Mouse (Mus musculus) limb, embryonic 15.5 days (tissue): ENCODE results near the gene Sfmbt2. TPM values are rescaled to one million over a fixed set of nuclear protein-coding genes. Genes with fewer than 3 reads are reported as not detected.

Experiments used
- ATAC-seq: fragments of 200-750 bp; cut with Nextera tagmentation; 2 replicates; pipeline ENCODE4 v1.8.0; 2017; ENCODE audit warnings: low read depth, moderate TSS enrichment; ENCODE audit not compliant: insufficient number of reproducible peaks, low FRiP score, low TSS enrichment
- H3K27ac ChIP-seq: fragments of 300-500 bp; sonication (generic); 2 replicates; pipeline ENCODE4 v1.5.1; 2015; ENCODE audit warnings: moderate library complexity, mild to moderate bottlenecking, inconsistent platforms
- H3K27me3 ChIP-seq: fragments of 300-500 bp; sonication (generic); 2 replicates; pipeline ENCODE4 v1.6.1; 2015; ENCODE audit warnings: inconsistent platforms
- H3K36me3 ChIP-seq: fragments of 300-500 bp; sonication (generic); 2 replicates; pipeline ENCODE4 v1.6.1; 2015; ENCODE audit warnings: inconsistent platforms
- H3K4me1 ChIP-seq: fragments of 300-500 bp; sonication (generic); 2 replicates; pipeline ENCODE4 v1.6.1; 2015; ENCODE audit warnings: inconsistent platforms
- H3K4me2 ChIP-seq: fragments of 300-500 bp; sonication (generic); 2 replicates; pipeline ENCODE4 v1.6.1; 2015; ENCODE audit warnings: mild to moderate bottlenecking, inconsistent platforms
- H3K4me3 ChIP-seq: fragments of 300-500 bp; sonication (generic); 2 replicates; pipeline ENCODE4 v1.5.1; 2015; ENCODE audit warnings: mild to moderate bottlenecking, inconsistent platforms
- H3K9ac ChIP-seq: fragments of 300-500 bp; sonication (generic); 2 replicates; pipeline ENCODE4 v1.6.1; 2015; ENCODE audit warnings: inconsistent platforms
- H3K9me3 ChIP-seq: fragments of 300-500 bp; sonication (generic); 2 replicates; pipeline ENCODE4 v1.6.1; 2016; ENCODE audit warnings: inconsistent platforms
- WGBS: fragments of 180-500 bp; shearing (Covaris S2); methylation state at CpG from one replicate; pipeline ENCODE4 v1.1.7; 2015; 5-methylcytosine and 5-hydroxymethylcytosine counted together
- polyA plus RNA-seq: library from polyadenylated mRNA; unstranded; fragments of >200 nt; fragmentation: Nextera tagmentation; extraction: Ambion mirVana; gene quantifications from 2 replicates; pipeline ENCODE4 v1.2.1, GENCODE M21; 2015

Sfmbt2 gene
- polyA plus RNA-seq, 1 experiment from 2014 or later: 2.3 TPM

DNA sequence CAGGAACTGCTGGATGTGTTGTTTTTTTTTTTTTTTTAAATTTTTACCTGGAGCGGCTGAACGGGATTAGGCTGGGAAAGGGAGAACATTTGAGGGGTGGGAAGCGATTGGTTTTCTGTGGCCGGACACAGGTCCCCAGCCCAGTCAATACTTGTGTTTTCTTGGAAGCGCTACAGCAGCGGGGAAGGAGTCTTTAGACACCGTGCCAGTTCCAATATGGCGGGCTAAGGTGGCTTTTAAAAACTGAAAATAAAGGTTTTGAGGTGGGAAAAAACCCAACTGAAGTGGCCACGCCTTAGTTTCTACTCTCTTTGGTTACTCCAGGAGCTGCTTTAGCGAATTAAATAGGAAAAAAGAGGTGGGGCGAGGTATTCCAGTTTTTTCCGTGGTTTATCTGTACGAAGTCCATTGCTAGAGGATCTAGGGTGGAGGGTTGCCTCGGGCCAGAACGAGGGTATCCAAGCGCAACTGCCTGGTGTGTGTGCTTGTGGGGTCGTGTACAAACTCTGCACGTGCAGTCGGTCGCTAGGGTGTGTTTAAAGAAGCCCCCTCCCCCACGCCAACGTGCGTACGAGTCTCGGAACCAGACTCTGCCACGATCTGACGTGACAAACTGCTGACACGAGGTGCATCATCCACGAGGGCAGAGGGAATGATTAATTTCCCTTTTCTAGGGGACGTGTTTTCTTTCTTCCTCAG, 3.3 kb downstream of the Sfmbt2 start:
- 0 out of 2 replicates have a peak overlapping the region, but pooled peaks have one; percentile 23 for H3K9ac ChIP-seq
- peaks cover 35% of the 10 kb centered on the region for H3K4me1 ChIP-seq
- H3K4me3 ChIP-seq: peak overlapping the region; percentile 61
- no peaks in the 10 kb centered on the region for H3K9me3 ChIP-seq
- no peak for ATAC-seq
- no peak overlapping the region for H3K27ac ChIP-seq
- no peaks in the 10 kb centered on the region for H3K36me3 ChIP-seq
- under 1% methylated on average over 30 of the region's 30 CpGs for WGBS
- H3K4me2 ChIP-seq: peak overlapping the region; percentile 94
- H3K27me3 ChIP-seq: peaks cover 54% of the 10 kb centered on the region

DNA sequence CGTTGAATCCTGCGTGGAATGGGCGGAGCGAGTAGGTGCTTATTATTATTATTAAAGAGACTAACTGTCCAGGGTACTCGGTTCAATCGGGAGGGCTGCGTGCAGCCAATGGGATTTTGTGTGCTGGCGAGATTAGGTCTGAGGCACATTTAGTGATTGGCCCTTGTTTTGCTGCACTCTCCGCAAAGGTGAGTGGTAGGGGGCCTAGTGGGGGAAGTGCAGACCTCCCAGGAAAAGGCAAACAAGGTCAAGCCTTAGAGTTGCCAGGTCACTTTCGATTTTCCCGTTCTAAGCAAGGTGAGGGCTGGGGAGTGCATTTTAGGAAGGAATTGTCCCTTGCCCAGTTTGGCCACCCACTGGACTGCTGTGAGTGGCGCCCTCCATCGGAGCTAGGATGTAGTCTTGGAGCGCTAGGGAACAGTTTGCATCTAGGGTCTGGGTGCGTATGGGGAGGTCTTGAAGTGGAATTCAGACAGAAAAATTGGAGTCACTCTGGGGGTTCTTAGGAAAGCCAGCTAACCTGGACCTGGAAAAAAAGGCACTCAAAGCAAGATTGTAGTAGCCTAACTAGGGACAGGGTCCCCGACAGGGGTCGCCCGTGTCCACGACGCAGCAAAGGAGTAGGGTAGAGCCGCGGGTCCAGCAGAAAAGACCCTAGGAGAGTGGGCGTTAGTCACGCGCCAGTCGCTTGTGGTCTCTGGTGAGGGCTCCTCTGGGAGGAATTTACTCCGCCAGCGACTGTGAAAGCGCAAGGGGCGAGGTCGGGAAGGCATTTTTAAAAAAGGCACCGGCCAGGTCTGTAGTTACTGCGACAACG, 4.1 kb downstream of the Sfmbt2 start:
- H3K36me3 ChIP-seq: no peaks in the 10 kb centered on the region
- no peak overlapping the region for H3K27ac ChIP-seq
- no peaks in the 10 kb centered on the region for H3K9me3 ChIP-seq
- H3K4me3 ChIP-seq: peak overlapping the region; percentile 61
- H3K9ac ChIP-seq: 0 out of 2 replicates have a peak overlapping the region, but pooled peaks have one; percentile 26
- 0 out of 2 replicates have a peak, but pooled peaks have one; percentile 17 for ATAC-seq
- H3K27me3 ChIP-seq: peaks cover 52% of the 10 kb centered on the region
- peak overlapping the region; percentile 94 for H3K4me2 ChIP-seq
- H3K4me1 ChIP-seq: peaks cover 35% of the 10 kb centered on the region
- under 1% methylated on average over 34 of the region's 34 CpGs for WGBS

DNA sequence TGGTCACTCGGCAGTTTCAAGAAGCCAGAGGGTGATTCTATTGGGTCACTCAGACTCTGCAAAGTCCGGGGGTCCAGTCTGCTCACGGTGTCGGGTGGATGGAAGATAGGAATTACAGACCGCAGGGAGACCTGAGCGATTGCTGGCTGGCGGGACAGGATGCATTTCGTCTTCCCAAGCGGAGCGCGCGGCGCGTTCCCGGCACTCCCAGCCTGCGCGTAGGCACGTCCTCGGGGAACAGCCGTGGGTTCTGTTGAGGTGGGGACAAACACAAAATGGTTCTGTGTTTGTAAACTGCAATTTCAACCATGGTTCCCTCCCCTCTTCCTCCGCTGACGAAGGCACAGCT, 4.7 kb downstream of the Sfmbt2 start:
- peaks cover 46% of the 10 kb centered on the region for H3K27me3 ChIP-seq
- H3K4me3 ChIP-seq: peak overlapping the region; percentile 61
- H3K4me2 ChIP-seq: peak overlapping the region; percentile 94
- 0 out of 2 replicates have a peak overlapping the region, but pooled peaks have one; percentile 26 for H3K9ac ChIP-seq
- under 1% methylated on average over 22 of the region's 22 CpGs for WGBS
- no peaks in the 10 kb centered on the region for H3K36me3 ChIP-seq
- no peak overlapping the region for H3K27ac ChIP-seq
- H3K9me3 ChIP-seq: no peaks in the 10 kb centered on the region
- H3K4me1 ChIP-seq: peaks cover 35% of the 10 kb centered on the region
- ATAC-seq: no peak

DNA sequence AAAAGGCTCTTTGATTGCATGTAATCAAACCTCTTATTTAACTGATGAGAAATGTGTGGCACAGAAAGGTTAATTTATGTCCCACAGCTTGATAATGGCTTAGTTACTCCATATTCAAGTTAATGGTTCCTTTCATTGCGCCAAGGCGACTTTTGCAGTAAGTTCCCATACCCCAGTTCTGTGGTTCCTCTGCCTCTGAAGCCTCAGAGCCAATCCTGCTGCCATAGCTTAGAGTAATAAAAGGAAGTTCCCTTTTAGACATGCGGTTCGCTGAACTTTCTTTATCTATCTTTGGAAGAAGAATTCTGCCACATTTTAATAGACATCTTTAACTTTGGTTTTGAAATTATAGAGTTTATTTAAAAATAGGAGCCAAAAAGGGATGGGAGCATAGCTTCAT, 19.7 kb downstream of the Sfmbt2 start:
- WGBS: 74% methylated on average over 4 of the region's 4 CpGs
- no peak overlapping the region for H3K9ac ChIP-seq
- no peaks in the 10 kb centered on the region for H3K36me3 ChIP-seq
- H3K4me1 ChIP-seq: no peaks in the 10 kb centered on the region
- no peak overlapping the region for H3K27ac ChIP-seq
- H3K4me3 ChIP-seq: no peak overlapping the region
- no peaks in the 10 kb centered on the region for H3K9me3 ChIP-seq
- no peaks in the 10 kb centered on the region for H3K27me3 ChIP-seq
- H3K4me2 ChIP-seq: no peak overlapping the region
- ATAC-seq: no peak

DNA sequence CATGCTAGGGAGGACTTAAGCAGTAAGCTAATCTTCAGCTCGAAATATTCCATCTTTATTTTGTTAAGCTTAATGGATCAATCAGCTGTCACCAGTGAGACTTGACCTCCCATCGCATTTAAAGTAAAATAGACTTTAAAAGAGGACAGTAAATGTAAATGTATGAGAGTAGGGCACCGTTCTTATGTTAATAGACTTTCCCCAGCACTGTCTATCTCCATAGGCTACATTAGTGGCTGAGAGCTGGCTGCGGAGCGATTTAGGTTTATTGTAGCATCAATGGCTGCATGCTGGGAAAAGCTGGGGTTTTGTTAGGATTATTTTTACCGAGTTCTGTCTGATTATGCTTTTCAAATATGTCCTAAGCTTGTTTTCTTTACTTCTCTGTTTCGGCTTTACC, 20.5 kb downstream of the Sfmbt2 start:
- Histone ChIP-seq H3K4me1 (no peaks in the 10 kb centered on the region), H3K4me2 (no peak overlapping the region), H3K27ac (no peak overlapping the region), H3K4me3 (no peak overlapping the region), H3K9ac (no peak overlapping the region), H3K9me3 (no peaks in the 10 kb centered on the region), H3K27me3 (no peaks in the 10 kb centered on the region), H3K36me3 (no peaks in the 10 kb centered on the region)
- no peak for ATAC-seq
- WGBS: 37% methylated on average over 7 of the region's 7 CpGs

DNA sequence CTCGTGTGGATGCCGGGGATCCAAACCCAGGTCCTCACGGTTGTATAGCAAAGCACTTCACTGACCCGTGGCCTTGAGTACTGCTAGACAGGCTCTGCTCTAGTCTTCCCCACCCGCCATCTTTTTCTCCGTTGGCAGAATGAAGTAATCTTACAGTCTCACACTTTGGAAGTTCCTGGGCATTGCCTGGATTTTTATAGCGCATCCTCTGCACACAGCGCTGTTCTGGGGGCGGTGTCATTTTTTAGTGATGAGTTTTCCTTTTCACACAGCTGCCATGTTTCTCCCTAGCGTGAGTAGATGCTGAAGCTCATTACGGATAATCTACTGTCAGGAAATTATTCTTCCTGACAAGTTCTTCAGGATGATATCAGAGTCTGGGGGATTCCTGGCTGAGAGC, 24.8 kb downstream of the Sfmbt2 start:
- H3K4me2 ChIP-seq: no peak overlapping the region
- H3K27ac ChIP-seq: no peak overlapping the region
- WGBS: 88% methylated on average over 11 of the region's 11 CpGs

DNA sequence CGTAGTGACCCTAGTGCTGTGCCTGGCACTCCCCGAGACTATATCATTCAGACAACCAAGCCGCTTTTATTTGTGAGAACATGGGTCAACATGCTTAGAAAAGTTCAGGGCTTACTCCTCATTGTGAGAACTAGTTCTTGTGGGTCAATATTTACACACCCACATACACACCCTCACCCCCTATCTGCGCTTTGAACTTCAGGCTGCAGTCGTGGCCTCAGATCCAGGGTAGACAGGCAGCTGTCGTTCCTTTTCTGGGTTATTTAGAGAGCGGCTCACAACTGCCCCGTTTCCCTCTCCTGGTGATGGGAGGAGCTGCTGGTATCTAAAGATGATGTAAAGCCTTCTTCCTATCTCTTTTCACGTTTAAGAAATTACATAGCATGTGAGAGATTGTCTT, 27.5 kb downstream of the Sfmbt2 start:
- Histone ChIP-seq H3K4me2 (no peak overlapping the region), H3K4me1 (no peaks in the 10 kb centered on the region), H3K27me3 (no peaks in the 10 kb centered on the region), H3K36me3 (no peaks in the 10 kb centered on the region), H3K4me3 (no peak overlapping the region), H3K9ac (no peak overlapping the region), H3K27ac (no peak overlapping the region), H3K9me3 (no peaks in the 10 kb centered on the region)
- ATAC-seq: no peak
- WGBS: 65% methylated on average over 9 of the region's 9 CpGs

More for the DNA sequence above, 24.8 kb downstream of the Sfmbt2 start:
- Histone ChIP-seq H3K9ac (no peak overlapping the region), H3K27me3 (no peaks in the 10 kb centered on the region), H3K36me3 (no peaks in the 10 kb centered on the region), H3K4me3 (no peak overlapping the region), H3K9me3 (no peaks in the 10 kb centered on the region), H3K4me1 (no peaks in the 10 kb centered on the region)
- no peak for ATAC-seq

DNA sequence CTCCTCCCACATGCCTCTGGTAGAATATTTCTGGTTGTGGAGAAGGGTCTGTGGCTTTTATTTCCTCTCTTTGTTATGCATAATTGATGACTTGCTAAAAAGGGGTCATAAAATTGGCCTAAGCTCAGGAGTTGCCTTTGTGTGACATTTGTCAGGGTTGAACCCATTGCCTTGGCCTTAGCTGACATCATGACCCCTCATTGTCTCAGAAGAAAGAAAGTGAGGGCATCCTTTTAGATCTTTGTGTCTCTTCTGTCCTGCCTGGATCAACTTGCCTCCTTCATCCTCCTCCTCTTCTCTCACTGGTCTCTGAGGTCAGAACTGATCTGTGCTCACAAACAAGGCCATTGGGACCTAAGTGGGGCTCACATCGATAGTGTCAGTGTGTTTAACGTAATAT, 35.8 kb downstream of the Sfmbt2 start:
- Histone ChIP-seq H3K4me2 (no peak overlapping the region), H3K9ac (no peak overlapping the region), H3K36me3 (no peaks in the 10 kb centered on the region), H3K4me3 (no peak overlapping the region), H3K9me3 (no peaks in the 10 kb centered on the region), H3K27me3 (no peaks in the 10 kb centered on the region), H3K4me1 (no peaks in the 10 kb centered on the region), H3K27ac (no peak overlapping the region)
- no peak for ATAC-seq
- WGBS: 79% methylated on average over 2 of the region's 2 CpGs

DNA sequence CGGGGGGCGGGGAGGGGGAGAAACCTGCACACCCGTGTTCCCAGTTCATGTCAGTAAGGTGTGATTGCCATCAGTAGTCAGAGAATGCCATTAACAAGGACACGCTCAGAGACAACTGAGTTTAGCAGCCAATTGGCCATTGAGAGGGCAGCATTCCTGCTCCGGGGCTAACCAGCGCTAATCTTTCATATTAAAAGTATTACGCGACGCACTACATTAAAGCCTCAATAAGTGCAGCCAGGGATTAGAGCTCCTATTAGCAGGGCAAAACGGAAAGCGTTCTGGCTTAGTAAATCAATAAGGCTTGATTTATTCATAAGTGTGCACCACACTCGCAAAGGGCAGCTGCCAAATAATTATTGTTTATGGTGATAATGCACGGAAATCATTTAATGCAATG, 39.1 kb downstream of the Sfmbt2 start:
- Histone ChIP-seq H3K9me3 (no peaks in the 10 kb centered on the region), H3K36me3 (no peaks in the 10 kb centered on the region), H3K4me1 (no peaks in the 10 kb centered on the region), H3K4me2 (no peak overlapping the region), H3K27me3 (no peaks in the 10 kb centered on the region), H3K27ac (no peak overlapping the region), H3K4me3 (no peak overlapping the region), H3K9ac (no peak overlapping the region)
- ATAC-seq: no peak
- WGBS: 62% methylated on average over 13 of the region's 13 CpGs

DNA sequence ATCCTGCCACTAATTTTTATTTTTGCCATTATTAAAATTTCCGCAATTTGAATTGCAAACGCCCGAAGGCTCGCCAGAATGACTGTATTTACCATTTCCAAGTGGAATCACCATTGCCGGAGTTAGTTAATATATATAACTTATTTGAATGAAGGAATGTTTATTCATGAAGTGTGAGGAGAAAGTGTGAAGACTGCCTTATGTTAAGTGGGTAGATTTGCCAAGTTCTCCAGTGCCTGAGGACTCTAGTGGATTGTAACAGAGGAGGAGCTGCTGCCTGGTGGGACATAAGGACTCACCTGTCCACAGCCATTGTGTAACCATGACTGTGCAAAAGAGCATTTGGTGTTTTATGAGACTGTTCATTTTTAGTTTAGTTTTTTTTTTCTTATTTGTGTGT, 39.8 kb downstream of the Sfmbt2 start:
- no peak for ATAC-seq
- H3K4me2 ChIP-seq: no peak overlapping the region
- 84% methylated on average over 5 of the region's 5 CpGs for WGBS

DNA sequence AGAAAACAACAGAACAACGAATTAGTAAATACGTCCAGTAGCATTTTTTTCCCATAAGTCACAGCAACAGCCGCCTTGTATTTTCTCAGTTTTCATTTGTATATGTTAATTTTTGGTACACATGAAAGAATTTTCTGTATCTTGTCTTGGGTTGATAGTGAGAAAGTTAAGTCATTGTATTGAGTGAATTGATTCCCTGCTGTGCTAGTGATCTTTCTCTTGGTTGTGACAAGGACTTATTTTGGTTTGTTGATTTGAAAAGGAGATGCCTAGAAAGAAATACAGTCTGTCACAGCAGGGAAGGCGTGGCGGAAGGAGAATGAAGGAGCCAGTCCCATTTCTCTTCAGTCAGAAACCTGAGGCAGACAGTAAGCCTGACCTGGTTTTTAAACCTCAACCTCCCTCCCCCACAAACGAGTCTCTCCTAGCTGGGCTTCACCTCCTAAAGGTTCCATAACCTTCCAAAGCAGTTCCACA, 50.7 kb downstream of the Sfmbt2 start:
- no peak overlapping the region for H3K27ac ChIP-seq
- H3K4me3 ChIP-seq: no peak overlapping the region
- WGBS: 75% methylated on average over 6 of the region's 6 CpGs

More for the DNA sequence above, 39.8 kb downstream of the Sfmbt2 start:
- Histone ChIP-seq H3K27ac (no peak overlapping the region), H3K27me3 (no peaks in the 10 kb centered on the region), H3K36me3 (no peaks in the 10 kb centered on the region), H3K4me3 (no peak overlapping the region), H3K9me3 (no peaks in the 10 kb centered on the region), H3K4me1 (no peaks in the 10 kb centered on the region), H3K9ac (no peak overlapping the region)

DNA sequence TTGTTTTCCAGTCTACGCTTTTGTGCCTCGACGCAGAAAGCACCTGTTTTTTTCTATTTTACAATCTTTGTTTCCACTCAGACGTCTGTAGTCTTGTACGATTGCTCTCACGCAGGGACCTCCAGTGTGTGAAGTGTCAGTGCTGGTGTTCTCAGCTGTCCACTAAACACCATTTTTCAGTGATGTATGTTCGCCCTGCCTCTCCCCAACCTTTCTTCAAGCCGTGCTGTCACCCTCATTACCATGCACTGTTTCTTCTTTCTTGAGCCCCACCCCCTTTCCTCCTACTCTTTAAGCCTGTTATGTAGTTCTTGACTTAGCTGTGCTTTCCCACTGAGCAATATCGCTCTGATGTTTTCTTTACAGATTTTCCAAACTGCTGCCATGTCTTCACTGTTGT, 67.0 kb downstream of the Sfmbt2 start:
- H3K4me1 ChIP-seq: no peaks in the 10 kb centered on the region
- H3K9me3 ChIP-seq: no peaks in the 10 kb centered on the region
- no peak overlapping the region for H3K4me2 ChIP-seq
- H3K36me3 ChIP-seq: no peaks in the 10 kb centered on the region
- WGBS: 47% methylated on average over 9 of the region's 9 CpGs
- no peak for ATAC-seq
- H3K4me3 ChIP-seq: no peak overlapping the region
- H3K9ac ChIP-seq: no peak overlapping the region
- no peak overlapping the region for H3K27ac ChIP-seq
- no peaks in the 10 kb centered on the region for H3K27me3 ChIP-seq

More for the DNA sequence above, 50.7 kb downstream of the Sfmbt2 start:
- no peak for ATAC-seq
- no peaks in the 10 kb centered on the region for H3K36me3 ChIP-seq
- H3K9ac ChIP-seq: no peak overlapping the region
- no peak overlapping the region for H3K4me2 ChIP-seq
- no peaks in the 10 kb centered on the region for H3K4me1 ChIP-seq
- no peaks in the 10 kb centered on the region for H3K9me3 ChIP-seq
- H3K27me3 ChIP-seq: no peaks in the 10 kb centered on the region
